Mouse (Mus musculus): ENCODE measurements around the gene Exoc3l.

The Exoc3l gene

DNA sequence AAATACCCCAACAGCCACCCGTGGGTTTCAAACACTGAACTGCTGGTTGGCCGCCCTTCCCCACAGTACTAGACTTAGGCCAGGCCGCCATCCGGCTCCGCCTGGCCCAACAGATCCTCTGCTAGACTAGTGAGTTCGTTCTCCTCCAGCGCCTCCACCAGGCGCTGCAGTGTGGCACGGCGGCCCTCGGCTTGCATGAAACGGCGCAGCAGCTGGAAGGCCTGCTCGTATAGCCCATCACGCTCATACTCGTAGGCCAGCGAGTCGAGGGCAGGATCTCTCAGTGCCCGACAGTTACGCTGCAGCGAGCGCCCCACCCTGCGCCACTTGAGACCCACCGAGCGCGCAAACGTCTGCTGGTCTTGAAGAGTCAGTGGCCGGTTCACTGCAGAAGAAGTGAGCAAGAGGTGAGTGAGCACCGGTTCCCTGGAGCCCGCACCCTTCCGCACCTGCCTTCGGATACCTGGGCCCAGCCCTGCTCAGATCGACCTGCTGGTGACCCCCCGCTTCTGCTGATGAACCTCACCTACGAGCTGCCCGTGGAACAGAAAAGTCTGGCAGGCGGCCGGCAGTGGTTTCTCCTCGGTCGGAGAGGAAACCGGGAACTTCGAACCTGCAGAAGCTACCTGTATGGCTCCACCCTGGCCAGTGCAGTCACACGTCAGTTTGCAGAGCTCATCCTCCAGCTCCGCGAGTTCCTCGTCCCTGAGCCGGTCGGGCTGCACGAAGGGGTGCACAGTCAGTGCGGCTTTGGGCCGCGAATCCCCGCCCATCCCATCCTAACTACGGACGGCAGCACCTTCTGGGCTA lies 36.8 kb downstream of the Exoc3l start:
- DNase-seq (ENCODE audit: low read depth, low spot score) = no peak
- H3K36me3 ChIP-seq (ENCODE audit: control insufficient read depth, insufficient read depth, low read length, poor library complexity, severe bottlenecking) = no peaks in the 10 kb centered on the region
- H3K27me3 ChIP-seq (ENCODE audit: control insufficient read depth, insufficient read depth, low read length, poor library complexity, severe bottlenecking) = no peaks in the 10 kb centered on the region

DNA sequence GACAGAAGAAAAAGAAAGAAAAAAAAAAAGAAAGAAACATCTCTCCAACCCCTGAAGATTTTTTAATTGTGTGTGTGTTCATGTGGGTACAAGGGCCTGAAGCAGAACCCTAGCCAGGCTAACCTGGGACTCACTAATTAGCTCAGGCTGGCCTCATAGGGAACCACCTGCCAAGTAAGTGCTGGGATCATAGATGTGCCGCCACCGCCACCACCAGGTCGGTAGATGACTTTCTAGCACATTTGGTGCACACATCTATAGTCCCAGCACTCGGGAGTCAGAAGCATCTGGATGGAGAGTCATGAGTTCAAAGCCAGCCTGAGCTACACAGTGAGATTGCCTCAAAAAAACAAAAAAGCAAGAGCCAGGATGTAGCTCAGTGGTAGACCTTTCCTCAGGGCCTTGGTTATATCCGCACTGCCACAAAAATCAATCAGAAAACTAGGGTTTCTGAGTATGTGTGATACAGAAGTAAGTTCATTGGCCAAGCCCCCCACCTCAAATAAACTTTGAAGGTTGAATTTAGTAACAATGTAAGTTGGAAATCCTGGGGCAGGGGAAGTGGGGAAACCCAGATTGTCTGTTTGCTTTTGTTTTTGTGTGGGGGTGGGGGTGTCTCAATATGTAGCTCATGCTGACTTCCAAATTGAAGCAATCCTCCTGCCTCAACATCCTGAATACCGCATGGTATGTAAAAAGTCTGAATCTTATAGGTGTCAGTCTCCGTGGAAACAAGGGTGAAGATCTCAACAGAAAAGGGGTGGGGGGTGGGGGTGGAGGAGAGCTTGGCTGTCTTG lies 38.4 kb downstream of the Exoc3l start:
- no peak for DNase-seq (ENCODE audit: low read depth, low spot score)
- Histone ChIP-seq H3K36me3 (ENCODE audit: control insufficient read depth, insufficient read depth, low read length, poor library complexity, severe bottlenecking) (no peaks in the 10 kb centered on the region), H3K27me3 (ENCODE audit: control insufficient read depth, insufficient read depth, low read length, poor library complexity, severe bottlenecking) (no peaks in the 10 kb centered on the region)

DNA sequence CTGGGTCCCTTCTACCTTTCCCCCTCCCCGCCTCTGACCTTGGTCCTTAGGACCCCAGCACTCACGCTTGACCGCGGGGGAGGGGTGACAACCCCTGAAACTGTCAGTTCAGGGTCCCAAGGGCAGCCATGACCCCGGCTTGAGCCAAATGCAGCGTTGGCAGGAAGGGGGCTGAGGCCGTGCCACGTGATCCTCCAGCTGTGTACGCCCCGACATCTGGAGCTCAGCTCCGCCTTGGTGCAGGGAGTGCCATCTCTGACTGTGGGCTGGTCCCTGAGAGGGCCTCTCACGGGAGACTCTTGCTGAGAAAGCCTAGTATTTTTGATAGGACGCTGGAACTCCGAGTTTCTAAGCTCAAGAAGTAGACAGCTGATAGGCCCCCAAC lies 40.9 kb downstream of the Exoc3l start, which contains the start of gene B3gnt9:
B3gnt9 (minus strand) TSS at position 188 of the 385 bp plus-strand sequence.
- H3K36me3 ChIP-seq (ENCODE audit: control insufficient read depth, insufficient read depth, low read length, poor library complexity, severe bottlenecking) = no peaks in the 10 kb centered on the region; the same call in 1 of the 2 replicates
- DNase-seq (ENCODE audit: low read depth, low spot score) = peak; percentile 35

GRCm38 (mm10) chr8:105254152-105254965 lies 41.5 kb downstream of the Exoc3l start:
- H3K36me3 ChIP-seq (ENCODE audit: control insufficient read depth, insufficient read depth, low read length, poor library complexity, severe bottlenecking) = no peaks in the 10 kb centered on the region; the same call in 1 of the 2 replicates
- DNase-seq (ENCODE audit: low read depth, low spot score) = peak; percentile 90
- no peaks in the 10 kb centered on the region for H3K27me3 ChIP-seq (ENCODE audit: control insufficient read depth, insufficient read depth, low read length, poor library complexity, severe bottlenecking)

More for the DNA sequence above, 40.9 kb downstream of the Exoc3l start, which contains the start of gene B3gnt9:
- no peaks in the 10 kb centered on the region for H3K27me3 ChIP-seq (ENCODE audit: control insufficient read depth, insufficient read depth, low read length, poor library complexity, severe bottlenecking)

DNA sequence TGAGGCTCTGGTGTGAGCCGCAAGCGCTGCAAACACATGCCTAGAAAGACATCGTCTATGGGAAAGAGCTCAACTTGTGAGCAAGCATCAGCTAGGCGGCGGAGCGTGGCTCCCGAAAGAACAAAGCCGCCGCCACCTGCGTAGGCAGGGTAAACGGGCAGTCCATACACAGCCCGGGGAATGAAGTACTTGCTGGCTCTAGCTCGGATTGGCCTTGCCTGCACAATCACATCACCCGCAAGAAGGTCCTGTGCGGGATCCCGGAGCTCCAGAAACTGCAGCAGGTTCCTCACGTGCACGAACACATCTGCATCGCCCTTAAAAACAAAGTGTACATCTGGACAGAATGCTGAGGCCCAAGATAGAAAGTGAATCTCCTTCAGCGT lies 42.1 kb downstream of the Exoc3l start:
- no peak for DNase-seq (ENCODE audit: low read depth, low spot score)
- Histone ChIP-seq H3K36me3 (ENCODE audit: control insufficient read depth, insufficient read depth, low read length, poor library complexity, severe bottlenecking) (no peaks in the 10 kb centered on the region; the same call in 1 of the 2 replicates), H3K27me3 (ENCODE audit: control insufficient read depth, insufficient read depth, low read length, poor library complexity, severe bottlenecking) (no peaks in the 10 kb centered on the region)

DNA sequence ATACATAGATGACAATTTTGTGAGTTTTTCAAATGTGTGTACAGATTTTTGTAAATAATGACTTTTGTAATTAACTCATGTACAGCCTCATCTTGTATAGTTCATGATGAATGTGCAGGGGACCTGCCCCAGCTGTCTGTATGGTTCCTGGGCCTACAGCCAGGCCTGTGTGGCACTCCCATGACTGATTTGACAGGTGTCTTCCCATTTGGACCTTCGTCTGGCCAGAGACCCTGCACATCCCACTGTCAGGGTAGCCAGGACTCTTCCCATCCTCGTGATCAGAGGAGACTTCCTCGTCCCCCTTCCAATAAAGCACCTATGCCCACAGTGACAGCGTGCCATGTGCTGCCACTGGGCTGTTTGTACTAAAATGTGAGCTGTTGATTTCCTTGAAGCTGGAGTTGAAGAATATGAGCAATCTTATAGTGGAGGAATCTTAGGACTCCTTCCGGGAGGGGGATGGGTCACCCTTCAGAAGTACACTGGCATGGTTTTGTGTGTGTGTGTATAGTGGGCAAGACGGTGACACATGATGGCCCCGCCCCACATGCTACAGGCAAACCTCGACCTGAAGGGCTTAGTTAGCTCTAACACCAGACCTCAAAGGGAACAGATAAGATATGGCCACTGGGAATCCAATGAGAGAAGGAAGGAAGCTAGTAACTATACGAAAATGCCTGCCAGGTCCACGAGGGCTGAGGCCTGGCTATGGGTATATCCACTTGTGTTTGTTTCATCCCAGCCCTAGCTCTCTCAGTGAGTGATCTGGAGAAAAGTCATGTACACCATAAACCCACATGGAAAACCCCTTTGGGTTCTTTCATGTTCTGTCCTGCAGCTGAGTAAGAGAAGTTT lies 43.0 kb downstream of the Exoc3l start:
- DNase-seq (ENCODE audit: low read depth, low spot score) = no peak
- Histone ChIP-seq H3K36me3 (ENCODE audit: control insufficient read depth, insufficient read depth, low read length, poor library complexity, severe bottlenecking) (peaks cover 2% of the 10 kb centered on the region; the same call in 1 of the 2 replicates), H3K27me3 (ENCODE audit: control insufficient read depth, insufficient read depth, low read length, poor library complexity, severe bottlenecking) (no peaks in the 10 kb centered on the region)

- H3K36me3 ChIP-seq (ENCODE audit: control insufficient read depth, insufficient read depth, low read length, poor library complexity, severe bottlenecking) = peaks cover 4% of the 10 kb centered on the region; the same call in 1 of the 2 replicates
- H3K27me3 ChIP-seq (ENCODE audit: control insufficient read depth, insufficient read depth, low read length, poor library complexity, severe bottlenecking) = no peaks in the 10 kb centered on the region
- no peak for DNase-seq (ENCODE audit: low read depth, low spot score)
Observed at GRCm38 (mm10) chr8:105251954-105252353, 43.9 kb downstream of the Exoc3l start.

DNA sequence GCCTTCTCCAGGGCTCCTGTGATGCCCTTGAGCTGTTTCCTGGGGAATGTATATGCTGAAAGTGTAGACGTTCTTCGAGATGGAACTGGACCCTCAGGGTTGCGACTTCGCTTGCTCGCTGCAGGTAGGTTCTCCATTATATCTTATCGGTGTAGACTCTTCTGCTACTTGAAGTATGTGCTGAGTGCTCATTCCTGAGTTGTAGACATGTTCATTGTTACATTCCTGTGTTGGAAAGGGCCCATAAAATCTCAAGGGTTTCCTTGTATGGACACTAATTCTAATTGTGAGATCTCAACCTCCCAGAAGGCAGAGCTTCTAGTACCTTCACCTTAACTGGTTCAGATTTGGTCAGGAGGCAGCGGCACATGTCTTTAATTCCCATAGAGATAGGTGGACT lies 54.9 kb downstream of the Exoc3l start:
- Histone ChIP-seq H3K27me3 (ENCODE audit: control insufficient read depth, insufficient read depth, low read length, poor library complexity, severe bottlenecking) (no peaks in the 10 kb centered on the region), H3K36me3 (ENCODE audit: control insufficient read depth, insufficient read depth, low read length, poor library complexity, severe bottlenecking) (peaks cover 5% of the 10 kb centered on the region)
- DNase-seq (ENCODE audit: low read depth, low spot score) = no peak
